Mouse (Mus musculus) megakaryocyte-erythroid progenitor cell, adult 5-6 weeks (primary cell): ENCODE data around the gene Wdr1. TPM values are rescaled to one million over a fixed set of nuclear protein-coding genes. Genes with fewer than 3 reads are reported as not detected.
"Not testable (repeated sequence)": the region's sequence is repeated elsewhere in the genome, so short reads cannot be mapped to it uniquely, and the experiment has no call there.

ENCODE experiments used
- ATAC-seq: replicated peaks from 2 replicates; pipeline ENCODE4 v1.8.0; 2016; ENCODE audit warnings: mild to moderate bottlenecking, inconsistent platforms; ENCODE audit not compliant: severe bottlenecking, poor library complexity, low FRiP score, low TSS enrichment
- total RNA-seq, 2 experiments: library from RNA; stranded (forward) in 1 of 2; stranded (reverse) in 1 of 2; fragments of 200-1000, 215-1000 nt in 1 of 2; fragments of >200 nt in 1 of 2; fragmentation: Nextera tagmentation in 1 of 2; gene quantifications; 2 replicates each; pipeline ENCODE4 v1.2.3; 2014 to 2017

Wdr1 gene
- 75.8 and 77.7 TPM in 2 replicates for total RNA-seq (2014; fragmentation: Nextera tagmentation)
- 107 and 112 TPM in 2 replicates for total RNA-seq (2017)

- no peak for ATAC-seq
Measured at GRCm38 (mm10) chr5:38563121-38563520, at the start of gene Wdr1. Gene Wdr1 (minus strand): TSS chr5:38563221.

GRCm38 (mm10) chr5:38611118-38611517, 48.1 kb upstream of the Wdr1 start:
- ATAC-seq, result no peak

- ATAC-seq, result not testable (repeated sequence)
Measured at GRCm38 (mm10) chr5:38608219-38608618, 45.2 kb upstream of the Wdr1 start.

GRCm38 (mm10) chr5:38598647-38599304, 35.8 kb upstream of the Wdr1 start:
- no peak for ATAC-seq

- peak; percentile 80 for ATAC-seq
Measured at GRCm38 (mm10) chr5:38588924-38589323, 25.9 kb upstream of the Wdr1 start.

- ATAC-seq, result no peak
Measured at GRCm38 (mm10) chr5:38585450-38585849, 22.4 kb upstream of the Wdr1 start.

GRCm38 (mm10) chr5:38583026-38583425, 20.0 kb upstream of the Wdr1 start:
- ATAC-seq, result no peak

GRCm38 (mm10) chr5:38580703-38581102, 17.7 kb upstream of the Wdr1 start:
- ATAC-seq, result peak; percentile 96

GRCm38 (mm10) chr5:38570876-38571275, 7.9 kb upstream of the Wdr1 start:
- ATAC-seq, result 0 out of 2 replicates have a peak, but pooled peaks have one; percentile 44

GRCm38 (mm10) chr5:38568652-38569051, 5.6 kb upstream of the Wdr1 start:
- ATAC-seq, result no peak

GRCm38 (mm10) chr5:38564831-38565230, 1.8 kb upstream of the Wdr1 start:
- ATAC-seq, result no peak

- peak; percentile 80 for ATAC-seq
Measured at GRCm38 (mm10) chr5:38561426-38562024, 1.5 kb downstream of the Wdr1 start.

GRCm38 (mm10) chr5:38560586-38561425, 2.2 kb downstream of the Wdr1 start:
- peak; percentile 66 for ATAC-seq

- no peak for ATAC-seq
Measured at GRCm38 (mm10) chr5:38558831-38559230, 4.2 kb downstream of the Wdr1 start.

GRCm38 (mm10) chr5:38557811-38558210, 5.2 kb downstream of the Wdr1 start:
- no peak for ATAC-seq

- ATAC-seq, result no peak
Measured at GRCm38 (mm10) chr5:38556406-38556805, 6.6 kb downstream of the Wdr1 start.

GRCm38 (mm10) chr5:38553953-38554352, 9.1 kb downstream of the Wdr1 start:
- ATAC-seq, result no peak

- ATAC-seq, result no peak
Measured at GRCm38 (mm10) chr5:38553491-38553890, 9.5 kb downstream of the Wdr1 start.

GRCm38 (mm10) chr5:38552615-38553014, 10.4 kb downstream of the Wdr1 start:
- no peak for ATAC-seq

GRCm38 (mm10) chr5:38550221-38550768, 12.7 kb downstream of the Wdr1 start:
- no peak for ATAC-seq
